Comparison of ENCODE assay signal across 10 mouse cellular contexts in the genomic region with DNA sequence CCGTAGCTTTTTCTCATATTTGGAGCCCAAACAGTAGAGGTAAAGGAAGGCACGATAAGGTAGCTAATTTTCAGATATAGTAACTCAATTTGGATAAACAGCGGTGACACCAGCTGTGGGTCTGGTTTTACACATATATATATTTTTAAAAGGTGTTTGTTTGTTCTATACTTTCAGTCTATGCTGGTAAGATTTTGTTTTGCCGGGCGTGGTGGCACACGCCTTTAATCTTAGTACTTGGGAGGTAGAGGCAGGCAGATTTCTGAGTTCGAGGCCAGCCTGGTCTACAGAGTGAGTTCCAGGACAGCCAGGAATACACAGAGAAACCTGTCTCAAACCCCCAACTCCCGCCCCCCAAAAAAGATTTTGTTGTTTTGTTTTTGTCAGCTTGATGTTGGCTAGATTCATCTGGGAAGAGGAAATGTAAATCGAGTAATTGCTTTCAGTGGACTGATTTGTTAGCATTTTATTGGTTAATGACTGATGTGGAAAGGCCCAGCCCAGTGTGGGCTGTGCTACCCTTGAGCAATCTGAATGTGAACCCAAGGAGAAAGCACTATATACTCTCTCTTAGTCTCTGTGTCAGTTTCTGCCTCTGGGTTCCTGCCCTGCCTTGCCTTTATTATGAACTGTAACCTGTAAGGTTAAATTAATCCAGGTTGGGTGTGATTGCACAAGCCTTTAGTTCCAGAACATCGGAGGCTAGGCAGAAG. TPM values are rescaled to one million over a fixed set of nuclear protein-coding genes. Genes with fewer than 3 reads are reported as not detected.
DNase-seq lines count a peak whose midpoint lies in the region; ATAC-seq lines count a peak whose summit lies in the region.
"Had no signal": no experiment of that assay in that cellular context is flagged by ENCODE, and none has a peak within 500 bp of the region (broad histone marks: within the 10 kb centered on the region; RNA-seq: fewer than 3 reads in every experiment).

No protein-coding gene starts in this region.

- peak overlapping the region; percentile 77; the same call in 1 of the 2 replicates for H3K4me3 ChIP-seq in heart, embryonic 16.5 days (ENCODE audit: low read length)
- H3K4me3 ChIP-seq in midbrain, embryonic 10.5 days: peak overlapping the region; percentile 80
- H3K4me3 ChIP-seq in midbrain, embryonic 13.5 days (replicated peaks): no peak overlapping the region
- no peak overlapping the region for H3K4me3 ChIP-seq in limb, embryonic 12.5 days (replicated peaks)
- no peak overlapping the region for H3K4me3 ChIP-seq in neural tube, embryonic 15.5 days (replicated peaks)

- H3K4me2 ChIP-seq in heart, embryonic 16.5 days (ENCODE audit: low read depth, low read length): peak overlapping the region; percentile 60
- no peak overlapping the region for H3K4me2 ChIP-seq in midbrain, embryonic 13.5 days (replicated peaks)
- 0 out of 2 replicates have a peak overlapping the region, but pooled peaks have one; percentile 90 for H3K4me2 ChIP-seq in limb, embryonic 12.5 days
- peak overlapping the region; percentile 82; the same call in 1 of the 2 replicates for H3K4me2 ChIP-seq in neural tube, embryonic 15.5 days

- H3K9ac ChIP-seq in heart, embryonic 16.5 days (ENCODE audit: low read length): no peak overlapping the region; the same call in 1 of the 2 replicates
- H3K9ac ChIP-seq in midbrain, embryonic 13.5 days (replicated peaks): no peak overlapping the region
- no peak overlapping the region for H3K9ac ChIP-seq in limb, embryonic 12.5 days (replicated peaks)
- H3K9ac ChIP-seq in neural tube, embryonic 15.5 days (replicated peaks): no peak overlapping the region

- H3K27me3 ChIP-seq in heart, embryonic 16.5 days (ENCODE audit: control insufficient read depth, insufficient read depth, low read length): no peaks in the 10 kb centered on the region
- no peaks in the 10 kb centered on the region for H3K27me3 ChIP-seq in midbrain, embryonic 10.5 days (ENCODE audit: low read depth, poor library complexity, severe bottlenecking)
- H3K27me3 ChIP-seq in midbrain, embryonic 13.5 days: no peaks in the 10 kb centered on the region
- no peaks in the 10 kb centered on the region for H3K27me3 ChIP-seq in limb, embryonic 12.5 days
- H3K27me3 ChIP-seq in neural tube, embryonic 15.5 days (replicated peaks): no peaks in the 10 kb centered on the region

- no peaks in the 10 kb centered on the region for H3K36me3 ChIP-seq in heart, embryonic 16.5 days (ENCODE audit: control insufficient read depth, insufficient read depth)
- H3K36me3 ChIP-seq in midbrain, embryonic 10.5 days: peaks cover 8% of the 10 kb centered on the region
- H3K36me3 ChIP-seq in midbrain, embryonic 13.5 days: peaks cover 7% of the 10 kb centered on the region
- peaks cover 8% of the 10 kb centered on the region for H3K36me3 ChIP-seq in limb, embryonic 12.5 days
- peaks cover 6% of the 10 kb centered on the region; the same call in 1 of the 2 replicates for H3K36me3 ChIP-seq in neural tube, embryonic 15.5 days

- H3K27ac ChIP-seq in heart, embryonic 16.5 days (ENCODE audit: low read length): no peak overlapping the region
- H3K27ac ChIP-seq in midbrain, embryonic 10.5 days (replicated peaks): peak overlapping the region; percentile 77; the same call in 1 of the 2 replicates
- no peak overlapping the region for H3K27ac ChIP-seq in midbrain, embryonic 13.5 days
- H3K27ac ChIP-seq in limb, embryonic 12.5 days: no peak overlapping the region
- no peak overlapping the region for H3K27ac ChIP-seq in neural tube, embryonic 15.5 days (replicated peaks)

- ATAC-seq in heart, embryonic 16.5 days (replicated peaks; ENCODE audit: extremely low read depth, insufficient read depth, low FRiP score): no peak
- no peak for ATAC-seq in midbrain, embryonic 13.5 days
- ATAC-seq in limb, embryonic 12.5 days (ENCODE audit: insufficient number of reproducible peaks, insufficient read depth, low FRiP score, low TSS enrichment, low read depth): no peak
- ATAC-seq in neural tube, embryonic 15.5 days (ENCODE audit: low FRiP score): no peak

- no peak for DNase-seq in heart, adult 18-20 months
- no peak for DNase-seq in midbrain, embryonic 10.5 days (ENCODE audit: low spot score)
- DNase-seq in adrenal gland, adult 8-10 months: no peak
- no peak for DNase-seq in urinary bladder, postnatal 4 days (ENCODE audit: low spot score in 2 of 2)

- no peaks in the 10 kb centered on the region for H3K9me3 ChIP-seq in heart, embryonic 16.5 days (replicated peaks; ENCODE audit: control insufficient read depth, low read length)
- no peaks in the 10 kb centered on the region for H3K9me3 ChIP-seq in midbrain, embryonic 10.5 days (replicated peaks)
- no peaks in the 10 kb centered on the region for H3K9me3 ChIP-seq in midbrain, embryonic 13.5 days
- H3K9me3 ChIP-seq in limb, embryonic 12.5 days: no peaks in the 10 kb centered on the region
- H3K9me3 ChIP-seq in neural tube, embryonic 15.5 days (replicated peaks): no peaks in the 10 kb centered on the region

- 82% methylated on average over 10 of the region's 10 CpGs for WGBS in heart, embryonic 16.5 days
- 86% methylated on average over 10 of the region's 10 CpGs for WGBS in midbrain, embryonic 10.5 days
- 88% methylated on average over 10 of the region's 10 CpGs for WGBS in midbrain, embryonic 13.5 days
- WGBS in limb, embryonic 12.5 days: 81% methylated on average over 10 of the region's 10 CpGs
- WGBS in neural tube, embryonic 15.5 days: 82% methylated on average over 10 of the region's 10 CpGs

- peaks cover 14% of the 10 kb centered on the region for H3K4me1 ChIP-seq in heart, embryonic 16.5 days (ENCODE audit: control insufficient read depth, insufficient read depth, low read length)
- peaks cover 32% of the 10 kb centered on the region for H3K4me1 ChIP-seq in midbrain, embryonic 10.5 days
- peaks cover 29% of the 10 kb centered on the region for H3K4me1 ChIP-seq in midbrain, embryonic 13.5 days (replicated peaks)
- H3K4me1 ChIP-seq in limb, embryonic 12.5 days (replicated peaks): peaks cover 22% of the 10 kb centered on the region
- H3K4me1 ChIP-seq in neural tube, embryonic 15.5 days: peaks cover 38% of the 10 kb centered on the region

RNA-seq across cellular contexts. Expression of gene Slc25a44, which starts 0.9 kb away (rescaled TPM):
- 13.3 and 13.7 TPM in 2 replicates for polyA plus RNA-seq in heart, embryonic 16.5 days (2015; fragmentation: Nextera tagmentation; extraction: Ambion mirVana)
- total RNA-seq in heart, adult 18-20 months (2021): 10 to 100 TPM; 12.3 to 14.2 TPM
- polyA plus RNA-seq in midbrain, embryonic 10.5 days (2016; fragmentation: Nextera tagmentation; extraction: Ambion mirVana): 18.7 and 20.0 TPM in 2 replicates
- polyA plus RNA-seq in midbrain, embryonic 13.5 days (2015; fragmentation: Nextera tagmentation; extraction: Ambion mirVana): 28.7 and 29.7 TPM in 2 replicates
- 13.7 and 16.2 TPM in 2 replicates for polyA plus RNA-seq in limb, embryonic 12.5 days (2016; fragmentation: Nextera tagmentation; extraction: Ambion mirVana)
- 33.6 and 36.4 TPM in 2 replicates for polyA plus RNA-seq in neural tube, embryonic 15.5 days (2015; fragmentation: Nextera tagmentation; extraction: Ambion mirVana)
- total RNA-seq in adrenal gland, adult 8-10 months (2022): 10 to 100 TPM; 44.3 to 50.8 (median 47.0) TPM

RNA-seq across cellular contexts. Expression of gene Pmf1, which starts 15.7 kb away (rescaled TPM):
- polyA plus RNA-seq in heart, embryonic 16.5 days (2015; fragmentation: Nextera tagmentation; extraction: Ambion mirVana): 98.2 and 98.4 TPM in 2 replicates
- 10 to 100 TPM; 16.8 to 18.3 TPM for total RNA-seq in heart, adult 18-20 months (2021)
- 162 and 174 TPM in 2 replicates for polyA plus RNA-seq in midbrain, embryonic 10.5 days (2016; fragmentation: Nextera tagmentation; extraction: Ambion mirVana)
- polyA plus RNA-seq in midbrain, embryonic 13.5 days (2015; fragmentation: Nextera tagmentation; extraction: Ambion mirVana): 51.7 and 56.8 TPM in 2 replicates
- polyA plus RNA-seq in limb, embryonic 12.5 days (2016; fragmentation: Nextera tagmentation; extraction: Ambion mirVana): 149 and 151 TPM in 2 replicates
- polyA plus RNA-seq in neural tube, embryonic 15.5 days (2015; fragmentation: Nextera tagmentation; extraction: Ambion mirVana): 25.8 and 52.7 TPM in 2 replicates
- 10 to 100 TPM; 31.5 to 46.9 (median 34.3) TPM for total RNA-seq in adrenal gland, adult 8-10 months (2022)

RNA-seq across cellular contexts. Expression of gene Sema4a, which starts 35.1 kb away (rescaled TPM):
- 3.0 and 3.7 TPM in 2 replicates for polyA plus RNA-seq in heart, embryonic 16.5 days (2015; fragmentation: Nextera tagmentation; extraction: Ambion mirVana)
- 1 to 10 TPM; 4.4 to 5.9 TPM for total RNA-seq in heart, adult 18-20 months (2021)
- 4.9 and 10.5 TPM in 2 replicates for polyA plus RNA-seq in midbrain, embryonic 10.5 days (2016; fragmentation: Nextera tagmentation; extraction: Ambion mirVana)
- 28.8 and 31.1 TPM in 2 replicates for polyA plus RNA-seq in midbrain, embryonic 13.5 days (2015; fragmentation: Nextera tagmentation; extraction: Ambion mirVana)
- polyA plus RNA-seq in limb, embryonic 12.5 days (2016; fragmentation: Nextera tagmentation; extraction: Ambion mirVana): 8.0 and 8.3 TPM in 2 replicates
- polyA plus RNA-seq in neural tube, embryonic 15.5 days (2015; fragmentation: Nextera tagmentation; extraction: Ambion mirVana): 28.2 and 28.8 TPM in 2 replicates
- 10 to 100 TPM; 12.2 to 14.0 (median 12.5) TPM for total RNA-seq in adrenal gland, adult 8-10 months (2022)

RNA-seq across cellular contexts. Expression of gene Bglap, which starts 41.6 kb away (rescaled TPM):
- polyA plus RNA-seq in heart, embryonic 16.5 days (2015; fragmentation: Nextera tagmentation; extraction: Ambion mirVana): not detected in 2 replicates
- total RNA-seq in heart, adult 18-20 months (2021): not detected
- not detected in 2 replicates for polyA plus RNA-seq in midbrain, embryonic 10.5 days (2016; fragmentation: Nextera tagmentation; extraction: Ambion mirVana)
- polyA plus RNA-seq in midbrain, embryonic 13.5 days (2015; fragmentation: Nextera tagmentation; extraction: Ambion mirVana): not detected in 2 replicates
- polyA plus RNA-seq in limb, embryonic 12.5 days (2016; fragmentation: Nextera tagmentation; extraction: Ambion mirVana): not detected in 2 replicates
- polyA plus RNA-seq in neural tube, embryonic 15.5 days (2015; fragmentation: Nextera tagmentation; extraction: Ambion mirVana): not detected in 2 replicates
- total RNA-seq in adrenal gland, adult 8-10 months (2022): 1 to 10 TPM in 2 of 4 experiments, under 1 TPM in 2; 0.77 to 7.8 (median 2.5) TPM
- polyA plus RNA-seq: inflammation-experienced regulatory T-cells, adult 6 months; lung, adult 2 months had no signal

RNA-seq across cellular contexts. Expression of gene Bglap2, which starts 47.4 kb away (rescaled TPM):
- polyA plus RNA-seq in heart, embryonic 16.5 days (2015; fragmentation: Nextera tagmentation; extraction: Ambion mirVana): not detected in 2 replicates
- not detected for total RNA-seq in heart, adult 18-20 months (2021)
- not detected in 2 replicates for polyA plus RNA-seq in midbrain, embryonic 10.5 days (2016; fragmentation: Nextera tagmentation; extraction: Ambion mirVana)
- not detected in 2 replicates for polyA plus RNA-seq in midbrain, embryonic 13.5 days (2015; fragmentation: Nextera tagmentation; extraction: Ambion mirVana)
- not detected in 2 replicates for polyA plus RNA-seq in limb, embryonic 12.5 days (2016; fragmentation: Nextera tagmentation; extraction: Ambion mirVana)
- polyA plus RNA-seq in neural tube, embryonic 15.5 days (2015; fragmentation: Nextera tagmentation; extraction: Ambion mirVana): not detected in 2 replicates
- 1 to 10 TPM in 1 of 4 experiments, not detected in 3; 2.1 TPM for total RNA-seq in adrenal gland, adult 8-10 months (2022)
- polyA plus RNA-seq: inflammation-experienced regulatory T-cells, adult 6 months had no signal

Comparison
In these comparisons a context has a peak if more than half of its experiments do, and no peak if none do; other contexts are left out.
1. H3K4me3 ChIP-seq: peak in heart, embryonic 16.5 days (single experiment) and midbrain, embryonic 10.5 days (single experiment); none in midbrain, embryonic 13.5 days (single experiment), limb, embryonic 12.5 days (single experiment) and neural tube, embryonic 15.5 days (single experiment).